Mouse (Mus musculus): ENCODE data around the gene Tmc8. TPM values are rescaled to one million over a fixed set of nuclear protein-coding genes. Genes with fewer than 3 reads are reported as not detected.

Gene Tmc8
- 10.1 TPM in 2 replicates for polyA plus RNA-seq (2012; rRNA removed)

DNA sequence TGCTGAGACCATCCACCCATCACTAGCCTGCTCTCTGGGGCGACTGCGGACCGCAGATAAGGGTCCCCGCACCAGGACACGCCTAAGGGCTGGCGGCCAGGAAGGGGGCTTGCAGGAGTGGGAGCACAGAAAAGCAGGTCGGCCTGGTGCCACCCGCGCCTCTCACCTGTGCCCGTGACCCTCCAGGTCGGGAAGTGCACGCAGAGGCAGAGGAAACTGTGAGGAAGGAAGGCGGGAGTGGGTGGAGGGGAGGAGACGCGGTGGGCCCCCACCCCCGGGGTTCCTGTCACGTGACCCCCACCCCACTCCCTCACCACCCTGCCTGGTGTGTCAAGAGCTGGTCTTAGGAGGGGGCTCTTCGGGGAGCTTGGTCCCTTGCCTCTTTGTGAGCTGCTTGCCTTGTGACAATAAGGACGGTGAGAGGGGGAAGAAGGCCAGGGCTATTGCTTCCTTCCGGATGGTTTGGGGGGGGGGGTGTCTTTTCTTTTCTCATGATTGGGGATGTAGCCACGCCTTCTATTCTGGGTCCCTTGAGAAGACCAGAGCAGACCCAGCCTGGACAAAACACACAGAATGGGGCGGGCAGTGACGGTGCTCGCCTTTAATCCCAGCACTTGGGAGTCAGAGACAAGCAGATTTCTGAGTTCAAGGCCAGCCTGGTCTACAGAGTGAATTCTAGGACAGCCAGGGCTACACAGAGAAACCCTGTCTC lies at the start of gene Tmc8, which contains the start of gene Tmc6:
TSS of gene Tmc8 (plus strand) at position 84 of the 712 bp plus-strand sequence.
TSS of gene Tmc6 (minus strand) at position 206 of the 712 bp plus-strand sequence.

GRCm38 (mm10) chr11:117797511-117798159 lies 15.8 kb downstream of the Tmc8 start, which contains the start of gene 6030468B19Rik:
Gene 6030468B19Rik (plus strand): TSS chr11:117797660.

GRCm38 (mm10) chr11:117809407-117810311 lies 27.8 kb downstream of the Tmc8 start, which contains the start of the genes Gm20708 and Syngr2:
Gene Gm20708 (plus strand): TSS chr11:117809668.
Gene Syngr2 (plus strand): TSS chr11:117809668.

GRCm38 (mm10) chr11:117825333-117826101 lies 43.6 kb downstream of the Tmc8 start, which contains the start of the genes Afmid and Tk1:
Gene Afmid (plus strand): TSS chr11:117825924.
Gene Tk1 (minus strand): TSS chr11:117826092.

Other genes with a start within 250 kb of the Tmc8 start
- gene Tnrc6c, start 127.8 kb upstream of the Tmc8 start, polyA plus RNA-seq (2012; rRNA removed), result 25.7 and 29.3 TPM in 2 replicates
- 54.7 and 63.2 TPM in 2 replicates for gene Tmc6, start 122 bp downstream of the Tmc8 start, polyA plus RNA-seq (2012; rRNA removed)
- not detected in 2 replicates for gene 6030468B19Rik, start 15.6 kb downstream of the Tmc8 start, polyA plus RNA-seq (2012; rRNA removed)
- gene Gm20708, start 27.6 kb downstream of the Tmc8 start, polyA plus RNA-seq (2012; rRNA removed), result 0.23 TPM in 1 of 2 replicates, not detected in the other
- 149 and 175 TPM in 2 replicates for gene Syngr2, start 27.6 kb downstream of the Tmc8 start, polyA plus RNA-seq (2012; rRNA removed)
- gene Afmid, start 43.8 kb downstream of the Tmc8 start, polyA plus RNA-seq (2012; rRNA removed), result 5.4 and 8.6 TPM in 2 replicates
- gene Tk1, start 44.0 kb downstream of the Tmc8 start, polyA plus RNA-seq (2012; rRNA removed), result 23.5 and 36.6 TPM in 2 replicates
- 7.8 and 16.6 TPM in 2 replicates for gene Birc5, start 67.2 kb downstream of the Tmc8 start, polyA plus RNA-seq (2012; rRNA removed)
- not detected in 2 replicates for gene Tmem235, start 78.7 kb downstream of the Tmc8 start, polyA plus RNA-seq (2012; rRNA removed)
- gene Tha1, start 91.4 kb downstream of the Tmc8 start, polyA plus RNA-seq (2012; rRNA removed), result 21.1 and 21.9 TPM in 2 replicates
- 28.5 and 32.6 TPM in 2 replicates for gene Socs3, start 188.0 kb downstream of the Tmc8 start, polyA plus RNA-seq (2012; rRNA removed)
- gene Pgs1, start 204.2 kb downstream of the Tmc8 start, polyA plus RNA-seq (2012; rRNA removed), result 59.6 and 99.4 TPM in 2 replicates

All from ovary, adult 2 months (tissue).